Mouse (Mus musculus) heart, adult 2 months (tissue): ENCODE results near the gene Hjurp. TPM values are rescaled to one million over a fixed set of nuclear protein-coding genes. Genes with fewer than 3 reads are reported as not detected.
A peak's percentile ranks its signal among the peaks of the same experiment; 100 is the strongest.

ENCODE experiments used
- DNase-seq, 2 experiments: peaks; one replicate each; pipeline ENCODE4 v3.0.0; 2021
- H3K27ac ChIP-seq: fragments of 200-600 bp; 2 replicates; pipeline ENCODE4 v1.8.1; 2022
- H3K27me3 ChIP-seq: fragments of 200-500 bp; 2 replicates; pipeline ENCODE4 v1.6.1; 2012; ENCODE audit warnings: mild to moderate bottlenecking, low read length, inconsistent platforms, mixed read lengths; ENCODE audit not compliant: control insufficient read depth, insufficient read depth
- H3K36me3 ChIP-seq: fragments of 200-500 bp; 2 replicates; pipeline ENCODE4 v1.6.1; 2012; ENCODE audit warnings: low read length, inconsistent platforms; ENCODE audit not compliant: control insufficient read depth, insufficient read depth
- H3K4me1 ChIP-seq: fragments of 200-500 bp; 2 replicates; pipeline ENCODE4 v1.6.1; 2011; ENCODE audit warnings: low read length; ENCODE audit not compliant: control insufficient read depth, insufficient read depth
- H3K4me3 ChIP-seq: fragments of 200-600 bp; 2 replicates; pipeline ENCODE4 v1.8.1; 2022
- H3K79me2 ChIP-seq: fragments of 200-500 bp; replicated peaks from 2 replicates; pipeline ENCODE4 v1.6.1; 2012; ENCODE audit warnings: mild to moderate bottlenecking, inconsistent platforms, low read length, moderate library complexity, mixed read lengths; ENCODE audit not compliant: control insufficient read depth, insufficient read depth
- H3K9ac ChIP-seq: fragments of 200-500 bp; 2 replicates; pipeline ENCODE4 v1.6.1; 2012; ENCODE audit warnings: low read depth, mild to moderate bottlenecking, control low read depth, inconsistent platforms, low read length, mixed read lengths
- CTCF ChIP-seq: fragments of 200-600 bp; IDR thresholded peaks from 2 replicates; pipeline ENCODE4 v1.8.1; 2022; ENCODE audit warnings: antibody characterized with exemption, mild to moderate bottlenecking, moderate library complexity
- EP300 ChIP-seq: fragments of 200-500 bp; IDR thresholded peaks from 2 replicates; pipeline ENCODE4 v1.6.1; 2011; ENCODE audit warnings: low read depth, low read length, control low read depth; ENCODE audit not compliant: insufficient read depth
- POLR2A ChIP-seq: fragments of 200-500 bp; IDR thresholded peaks from 2 replicates; pipeline ENCODE4 v1.6.1; 2011; ENCODE audit warnings: mild to moderate bottlenecking, low read depth, low read length, control low read depth; ENCODE audit not compliant: insufficient read depth
- WGBS: fragments of 180-500 bp; shearing (Covaris S2); methylation state at CpG from one replicate; pipeline ENCODE4 v1.1.7; 2018; 5-methylcytosine and 5-hydroxymethylcytosine counted together
- intact Hi-C: fragments of 180-260 bp; cut with DNase I; formaldehyde crosslinking; loops from one replicate; pipeline ENCODE4 v1.15.1; 2025
- polyA plus RNA-seq: library from polyadenylated mRNA; depleted of rRNA; stranded (reverse); fragments of >200 nt; gene quantifications from 2 replicates; pipeline ENCODE4 v1.2.3, GENCODE M21; 2012
- total RNA-seq, 2 experiments: library from RNA; stranded (reverse); gene quantifications; 2 replicates each; pipeline ENCODE4 v1.2.3; 2021

The Hjurp gene
- total and polyA plus RNA-seq, 3 experiments = 8.7 to 23.9 (median 11.5) TPM

- intact Hi-C loops = loop anchor here (10.0 kb wide), 1 partner anchor 283 kb away; the partner anchor contains the start of gene Usp40
- H3K36me3 ChIP-seq = no peaks in the 10 kb centered on the region
- H3K27me3 ChIP-seq = no peaks in the 10 kb centered on the region
- no peak overlapping the region for H3K27ac ChIP-seq
- H3K9ac ChIP-seq = no peak overlapping the region
- H3K4me3 ChIP-seq = no peak overlapping the region
- no peak for DNase-seq
- H3K79me2 ChIP-seq = no peaks in the 10 kb centered on the region
- H3K4me1 ChIP-seq = no peaks in the 10 kb centered on the region
- 28% methylated on average over 3 of the region's 3 CpGs for WGBS
- TF ChIP-seq POLR2A (no peak), EP300 (no peak), CTCF (no peak)
Measured at GRCm38 (mm10) chr1:88288056-88288788, 10.8 kb upstream of the Hjurp start.

- intact Hi-C loops = loop anchor here (10.0 kb wide), 1 partner anchor 283 kb away; the partner anchor contains the start of gene Usp40
- Histone ChIP-seq H3K4me3 (no peak overlapping the region), H3K9ac (no peak overlapping the region), H3K36me3 (no peaks in the 10 kb centered on the region), H3K27me3 (no peaks in the 10 kb centered on the region), H3K79me2 (no peaks in the 10 kb centered on the region), H3K4me1 (no peaks in the 10 kb centered on the region), H3K27ac (no peak overlapping the region)
- TF ChIP-seq POLR2A = no peak
- 0 out of 2 replicates have a peak, but pooled peaks have one; percentile 99 for TF ChIP-seq CTCF
- TF ChIP-seq EP300 = no peak
- peak in 1 of 2 experiments; percentile 71 for DNase-seq
- WGBS = 30% methylated on average over 5 of the region's 5 CpGs
Measured at GRCm38 (mm10) chr1:88287697-88287980, 10.2 kb upstream of the Hjurp start.

DNA sequence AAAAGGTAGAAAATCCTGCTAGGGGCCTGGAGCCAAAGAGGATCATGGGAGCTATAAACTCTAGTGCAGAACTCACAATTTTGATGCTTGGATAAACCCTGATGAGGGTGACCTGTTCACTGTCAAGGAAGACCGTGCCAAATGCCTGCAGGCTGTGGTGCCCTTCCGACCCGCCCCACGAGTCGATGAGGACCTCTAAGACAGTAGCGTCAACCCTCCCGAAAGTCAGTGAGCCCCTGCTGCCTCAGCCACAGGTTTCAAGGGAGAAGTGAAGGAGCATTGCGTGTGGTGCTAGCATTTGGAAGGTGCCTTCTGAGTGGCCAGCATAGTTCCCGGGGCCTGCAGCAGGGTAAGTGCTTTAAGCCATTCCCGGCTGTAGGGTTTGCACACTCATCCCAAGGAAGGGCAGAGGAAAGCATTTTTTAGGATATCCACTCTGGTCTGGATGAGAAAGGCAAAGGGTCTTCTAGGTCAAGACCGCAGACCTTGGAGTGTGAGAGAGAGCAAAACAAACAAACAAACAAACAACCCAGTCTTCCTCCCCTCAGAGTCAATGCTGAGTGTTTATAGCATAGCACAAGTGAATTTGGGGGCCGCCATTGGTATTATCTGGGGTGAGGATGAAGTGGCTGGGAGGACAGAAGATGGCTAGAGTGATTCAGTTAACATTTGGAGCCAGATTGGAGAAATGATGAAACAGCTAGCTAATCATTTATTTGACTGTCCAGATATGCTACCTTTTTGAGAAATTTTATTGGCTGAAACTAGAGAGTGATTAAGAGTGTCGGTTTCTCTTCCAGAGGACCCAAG is 9.7 kb upstream of the Hjurp start:
- intact Hi-C loops = loop anchor here (10.0 kb wide), 1 partner anchor 282 kb away; the partner anchor contains the start of gene Usp40
- no peaks in the 10 kb centered on the region for H3K36me3 ChIP-seq
- no peak overlapping the region for H3K9ac ChIP-seq
- WGBS = 69% methylated on average over 13 of the region's 13 CpGs
- DNase-seq = no peak
- no peak overlapping the region for H3K4me3 ChIP-seq
- H3K79me2 ChIP-seq = no peaks in the 10 kb centered on the region
- no peak overlapping the region for H3K27ac ChIP-seq
- H3K27me3 ChIP-seq = no peaks in the 10 kb centered on the region
- no peaks in the 10 kb centered on the region for H3K4me1 ChIP-seq
- TF ChIP-seq POLR2A (no peak), CTCF (no peak), EP300 (no peak)

- TF ChIP-seq CTCF = no peak
- TF ChIP-seq POLR2A = no peak
- no peak for TF ChIP-seq EP300
- Histone ChIP-seq H3K79me2 (no peaks in the 10 kb centered on the region), H3K9ac (no peak overlapping the region), H3K4me1 (no peaks in the 10 kb centered on the region), H3K36me3 (no peaks in the 10 kb centered on the region), H3K27me3 (no peaks in the 10 kb centered on the region), H3K27ac (no peak overlapping the region), H3K4me3 (no peak overlapping the region)
- peak in 1 of 2 experiments; percentile 31 for DNase-seq
- 76% methylated on average over 15 of the region's 15 CpGs for WGBS
- intact Hi-C loops = loop anchor here (10.0 kb wide), 1 partner anchor 281 kb away; the partner anchor contains the start of gene Usp40
Measured at GRCm38 (mm10) chr1:88286136-88286845, 8.9 kb upstream of the Hjurp start.

- TF ChIP-seq CTCF (no peak), EP300 (no peak), POLR2A (no peak)
- Histone ChIP-seq H3K4me3 (no peak overlapping the region), H3K4me1 (no peaks in the 10 kb centered on the region), H3K79me2 (no peaks in the 10 kb centered on the region), H3K27me3 (no peaks in the 10 kb centered on the region), H3K36me3 (no peaks in the 10 kb centered on the region), H3K9ac (no peak overlapping the region), H3K27ac (no peak overlapping the region)
- WGBS = 59% methylated on average over 5 of the region's 5 CpGs
- no peak for DNase-seq
- intact Hi-C loops = loop anchor here (10.0 kb wide), 1 partner anchor 281 kb away; the partner anchor contains the start of gene Usp40
Measured at GRCm38 (mm10) chr1:88285652-88286051, 8.2 kb upstream of the Hjurp start.
